Mouse (Mus musculus) lung, postnatal 36 days (tissue): Measurements from ENCODE around the gene Phc1.

Experiments
- DNase-seq: peaks from one replicate; pipeline ENCODE4 v3.0.0; 2022; ENCODE audit warnings: mixed read lengths

The Phc1 gene

GRCm38 (mm10) chr6:122337546-122337945, 2.8 kb downstream of the Phc1 start:
- no peak for DNase-seq

GRCm38 (mm10) chr6:122334786-122335340, 5.5 kb downstream of the Phc1 start:
- DNase-seq = no peak

GRCm38 (mm10) chr6:122333081-122333612, 7.2 kb downstream of the Phc1 start:
- no peak for DNase-seq

- no peak for DNase-seq
These were observed 14.9 kb downstream of the Phc1 start for GRCm38 (mm10) chr6:122325361-122325975.

GRCm38 (mm10) chr6:122318726-122319125, 21.6 kb downstream of the Phc1 start:
- DNase-seq = no peak

GRCm38 (mm10) chr6:122310187-122310820, 30.1 kb downstream of the Phc1 start:
- DNase-seq = peak; percentile 31

- no peak for DNase-seq
These were observed 30.9 kb downstream of the Phc1 start for GRCm38 (mm10) chr6:122309446-122309960.

GRCm38 (mm10) chr6:122308505-122309393, 31.6 kb downstream of the Phc1 start, which contains the start of gene M6pr:
TSS of gene M6pr (plus strand) at chr6:122308720.
- peak; percentile 99 for DNase-seq

GRCm38 (mm10) chr6:122308136-122308504, 32.2 kb downstream of the Phc1 start:
- no peak for DNase-seq

- no peak for DNase-seq
These were observed 33.7 kb downstream of the Phc1 start for GRCm38 (mm10) chr6:122306707-122307106.

- DNase-seq = peak; percentile 12
These were observed 35.4 kb downstream of the Phc1 start for GRCm38 (mm10) chr6:122304790-122305555.

- peak; percentile 86 for DNase-seq
These were observed 36.0 kb downstream of the Phc1 start for GRCm38 (mm10) chr6:122304355-122304754.

- DNase-seq = no peak
These were observed 36.8 kb downstream of the Phc1 start for GRCm38 (mm10) chr6:122303526-122303925.

GRCm38 (mm10) chr6:122302661-122303060, 37.7 kb downstream of the Phc1 start:
- DNase-seq = no peak

GRCm38 (mm10) chr6:122302121-122302520, 38.2 kb downstream of the Phc1 start:
- no peak for DNase-seq

- DNase-seq = no peak
These were observed 40.7 kb downstream of the Phc1 start for GRCm38 (mm10) chr6:122299621-122300133.

- no peak for DNase-seq
These were observed 42.1 kb downstream of the Phc1 start for GRCm38 (mm10) chr6:122298223-122298609.

GRCm38 (mm10) chr6:122297279-122298222, 42.8 kb downstream of the Phc1 start:
- no peak for DNase-seq

- no peak for DNase-seq
These were observed 43.5 kb downstream of the Phc1 start for GRCm38 (mm10) chr6:122296918-122297278.

- no peak for DNase-seq
These were observed 45.1 kb downstream of the Phc1 start for GRCm38 (mm10) chr6:122295242-122295641.

GRCm38 (mm10) chr6:122294290-122294689, 46.1 kb downstream of the Phc1 start:
- DNase-seq = no peak
